Mouse (Mus musculus) lung, postnatal 14 days (tissue): ENCODE measurements at regions not wholly inside any gene's neighbourhood (a gene's known extent, or its start where the extent isn't known, plus 50 kb on each side); places are given as distances from the start of the nearest gene placed in this dataset.

Source experiments
- DNase-seq: peaks from one replicate; pipeline ENCODE4 v3.0.0; 2021

DNA sequence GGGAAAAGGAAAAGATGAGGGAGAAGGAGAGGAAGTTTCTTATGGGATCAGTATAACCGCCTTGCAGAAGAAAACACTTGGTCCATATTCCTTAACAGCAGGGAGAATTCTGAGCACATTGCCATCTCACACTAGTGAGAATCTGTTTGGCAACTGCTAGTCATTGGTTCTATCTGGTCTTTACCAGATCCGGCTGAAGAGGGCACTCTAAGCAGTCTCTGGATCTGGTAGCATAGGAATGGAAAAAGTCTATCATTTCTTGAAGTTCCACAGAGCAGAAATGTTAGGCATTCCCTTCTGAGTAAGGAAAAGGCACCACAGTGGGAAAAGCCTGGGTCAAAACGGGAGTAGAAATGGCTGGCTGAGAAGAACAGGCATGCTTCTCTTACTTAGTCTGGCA, 315.4 kb upstream of the Apob start:
- no peak for DNase-seq

GRCm38 (mm10) chr12:7670114-7670513, 307.3 kb upstream of the Apob start:
- no peak for DNase-seq

GRCm38 (mm10) chr12:7670561-7670960, 306.9 kb upstream of the Apob start:
- DNase-seq = no peak

DNA sequence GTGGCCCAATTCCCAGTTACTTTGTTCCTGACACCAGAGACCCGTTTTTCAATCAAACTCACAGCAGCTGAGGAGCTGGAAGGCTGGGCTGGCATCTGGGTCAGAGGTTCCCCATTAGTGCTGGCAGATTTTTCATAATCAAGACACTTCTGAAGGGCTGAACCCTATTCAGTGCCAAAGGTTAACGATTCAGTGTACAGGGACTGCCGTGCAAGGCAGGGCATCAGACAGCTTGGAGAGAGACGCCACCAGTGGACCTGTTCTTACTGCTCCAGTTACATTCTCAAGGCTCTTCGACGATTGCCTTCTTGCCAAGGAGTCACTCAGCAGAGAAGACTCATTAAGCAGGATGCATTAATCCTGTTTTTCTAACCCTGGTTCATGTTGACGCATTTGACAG, 285.5 kb upstream of the Apob start:
- DNase-seq = no peak

- DNase-seq = no peak
These were observed 279.0 kb upstream of the Apob start for GRCm38 (mm10) chr12:7698324-7698944.

- DNase-seq = no peak
These were observed 268.3 kb upstream of the Apob start for GRCm38 (mm10) chr12:7709102-7709501.

GRCm38 (mm10) chr12:7709872-7710271, 267.6 kb upstream of the Apob start:
- DNase-seq = no peak

DNA sequence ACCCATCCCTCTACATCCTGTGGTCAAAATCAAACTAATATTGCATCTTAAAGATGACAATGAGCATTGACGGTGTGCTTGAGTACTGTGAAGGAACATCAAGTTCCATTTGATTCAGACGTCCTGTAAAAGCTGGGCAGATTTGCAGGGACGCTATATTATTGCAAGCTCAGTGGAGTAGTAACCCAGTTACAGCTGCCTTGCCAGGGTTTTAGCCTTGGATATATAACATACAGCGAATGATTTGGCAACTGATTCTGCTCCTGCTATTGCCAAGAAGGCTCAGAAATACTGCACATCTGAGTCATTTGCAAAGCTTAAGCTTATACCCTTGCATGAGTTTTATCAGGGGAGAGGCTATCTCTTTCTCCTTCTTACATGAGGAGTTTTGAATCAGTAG, 262.4 kb upstream of the Apob start:
- no peak for DNase-seq

GRCm38 (mm10) chr12:7718556-7718955, 258.9 kb upstream of the Apob start:
- no peak for DNase-seq

DNA sequence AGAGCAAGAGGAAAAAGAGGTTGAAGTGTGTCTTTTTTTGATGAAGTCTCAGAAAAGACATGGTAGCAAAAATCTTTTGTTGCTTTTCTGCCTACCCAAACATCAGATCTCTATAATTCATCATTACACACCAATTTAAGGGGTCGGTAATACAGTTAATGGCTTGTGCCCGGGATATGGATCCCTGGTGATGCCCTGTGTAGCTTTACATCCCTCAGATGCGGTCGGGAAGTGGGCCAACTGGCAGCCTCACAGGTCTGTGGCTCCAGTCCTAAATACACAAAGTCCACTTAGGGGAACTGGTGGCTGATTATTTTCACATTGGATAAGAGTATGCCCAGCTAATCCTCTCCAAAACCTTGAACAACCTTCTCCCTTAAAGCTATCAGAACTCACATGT, 258.4 kb upstream of the Apob start:
- DNase-seq = no peak

- DNase-seq = no peak
These were observed 252.5 kb upstream of the Apob start for GRCm38 (mm10) chr12:7724992-7725391.

DNA sequence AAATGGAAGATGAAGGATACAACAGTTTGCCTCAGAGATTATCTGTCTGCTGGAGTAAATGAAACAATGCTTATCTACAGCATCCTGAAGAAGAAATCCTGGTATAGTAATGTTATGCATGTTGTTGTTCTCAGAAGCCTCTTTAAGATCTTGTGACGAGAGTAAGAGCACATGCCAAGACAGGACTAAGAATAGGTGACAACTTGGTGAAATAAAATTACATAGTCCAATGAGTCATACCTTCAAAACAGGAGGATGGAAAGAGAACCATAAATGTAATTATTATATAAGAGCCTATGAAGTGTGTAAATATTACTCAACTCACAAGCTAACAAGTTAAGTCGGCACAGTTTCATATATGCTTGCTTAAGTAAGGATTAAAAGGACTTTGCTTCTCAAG, 239.4 kb upstream of the Apob start:
- no peak for DNase-seq

GRCm38 (mm10) chr12:7738629-7739351, 238.7 kb upstream of the Apob start:
- no peak for DNase-seq

DNA sequence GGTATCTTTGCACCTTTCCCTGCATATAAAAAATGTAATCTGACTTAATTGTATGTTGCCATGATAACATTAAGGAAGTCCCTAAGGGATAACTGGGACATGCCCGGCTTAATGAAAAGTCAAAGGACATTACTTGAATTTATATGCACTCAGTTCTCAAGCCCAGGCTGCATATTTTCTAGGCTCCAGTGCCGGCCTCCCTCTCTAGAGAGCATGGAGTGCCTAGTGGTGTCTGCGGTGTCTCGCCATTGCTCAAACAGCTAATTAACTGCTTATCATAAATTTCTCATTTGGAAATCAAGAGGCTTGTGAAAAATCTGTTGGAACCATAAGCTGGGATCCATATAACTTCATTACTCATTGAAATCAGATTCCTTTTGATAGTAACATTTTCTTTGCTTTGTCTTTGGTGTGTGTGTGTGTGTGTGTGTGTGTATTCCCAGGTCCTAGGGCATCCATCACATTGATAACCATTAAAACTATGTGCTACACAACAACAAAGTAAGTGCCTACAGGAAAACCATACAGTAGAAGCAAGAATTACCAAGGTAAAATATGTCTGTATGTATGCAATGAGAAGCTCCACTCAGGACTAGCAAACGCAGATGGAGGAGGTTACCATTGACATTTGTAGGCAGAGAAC, 238.0 kb upstream of the Apob start:
- no peak for DNase-seq

DNA sequence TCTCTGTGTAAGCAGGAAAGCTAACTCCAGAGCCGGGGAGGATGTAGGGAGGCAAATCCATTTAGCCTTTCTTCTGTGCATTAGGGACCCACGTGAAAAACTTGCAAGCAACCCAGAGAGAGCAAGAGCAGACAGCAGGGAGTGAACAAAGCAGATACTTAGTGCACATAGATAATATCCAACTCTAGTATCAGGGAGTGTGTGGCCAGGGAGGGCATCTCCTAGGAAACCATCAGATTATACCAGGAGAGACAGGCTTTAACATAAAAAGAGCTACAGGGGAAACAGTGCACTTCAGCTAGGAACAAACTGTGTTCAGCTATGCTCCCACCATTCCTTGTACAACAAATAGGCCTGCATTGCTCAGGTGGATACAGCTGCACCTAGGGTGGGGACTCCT, 230.7 kb upstream of the Apob start:
- no peak for DNase-seq

DNA sequence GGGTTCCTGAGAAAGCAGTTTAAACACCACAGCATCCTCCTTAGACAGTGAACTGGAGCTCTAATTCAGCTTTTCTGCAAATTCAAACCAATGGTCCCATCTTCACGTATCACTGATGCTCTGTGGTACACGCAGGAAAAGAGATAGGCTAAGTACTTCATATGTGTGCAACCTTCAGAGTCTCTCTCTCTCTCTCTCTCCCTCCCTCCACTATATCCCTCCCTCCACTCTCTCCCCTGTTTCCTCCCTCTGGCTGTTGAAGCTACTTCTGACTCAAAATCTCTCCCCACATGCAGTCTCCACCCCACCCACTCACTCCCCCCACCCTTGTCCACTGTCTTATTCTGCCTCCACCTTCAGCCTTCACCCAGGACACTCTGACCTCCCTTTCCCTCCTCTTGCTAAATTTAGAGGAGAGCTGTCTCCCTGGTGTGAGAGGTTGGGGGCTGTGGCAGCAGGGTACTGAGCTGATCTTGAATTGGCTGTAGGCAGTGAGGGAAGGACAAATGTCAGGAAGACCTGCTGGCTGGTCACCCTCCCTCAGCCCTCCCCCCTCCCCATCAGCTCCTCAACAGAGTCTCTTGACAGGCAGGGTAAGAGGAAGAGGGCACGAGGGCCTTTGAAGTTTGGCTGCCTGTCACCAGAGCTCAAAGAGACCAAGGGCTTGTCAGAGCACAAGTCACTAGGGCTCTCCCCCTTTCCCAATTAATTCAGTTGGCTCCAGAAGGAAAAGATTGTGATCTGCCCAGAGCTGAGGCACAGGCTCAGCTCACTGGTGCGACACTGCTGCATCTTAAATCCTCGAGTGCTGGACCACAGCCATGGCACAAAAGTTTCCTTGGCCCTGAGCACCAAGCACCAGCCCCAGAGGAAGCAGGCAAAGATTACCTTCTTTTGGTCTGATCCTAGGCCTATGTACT, 227.9 kb upstream of the Apob start:
- DNase-seq = no peak

DNA sequence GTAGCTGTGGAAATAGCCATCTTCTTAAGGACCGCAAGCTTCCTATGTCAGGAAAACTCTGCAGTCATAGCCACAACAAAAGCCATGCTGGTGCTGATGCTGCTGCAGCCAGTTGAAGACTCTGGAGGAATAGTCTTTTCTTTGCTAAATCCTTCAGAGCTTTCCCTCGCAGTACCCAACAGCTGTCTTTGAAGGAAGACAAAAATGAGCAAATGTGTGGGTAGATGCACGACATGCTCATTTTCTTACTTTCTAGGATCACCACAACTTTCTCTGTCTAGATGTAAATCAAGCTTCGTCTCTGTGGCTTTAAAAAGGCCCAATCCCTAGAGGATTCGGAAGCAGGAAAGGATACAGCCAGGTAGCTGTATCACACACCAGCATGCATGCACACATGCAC, 222.6 kb upstream of the Apob start:
- no peak for DNase-seq

DNA sequence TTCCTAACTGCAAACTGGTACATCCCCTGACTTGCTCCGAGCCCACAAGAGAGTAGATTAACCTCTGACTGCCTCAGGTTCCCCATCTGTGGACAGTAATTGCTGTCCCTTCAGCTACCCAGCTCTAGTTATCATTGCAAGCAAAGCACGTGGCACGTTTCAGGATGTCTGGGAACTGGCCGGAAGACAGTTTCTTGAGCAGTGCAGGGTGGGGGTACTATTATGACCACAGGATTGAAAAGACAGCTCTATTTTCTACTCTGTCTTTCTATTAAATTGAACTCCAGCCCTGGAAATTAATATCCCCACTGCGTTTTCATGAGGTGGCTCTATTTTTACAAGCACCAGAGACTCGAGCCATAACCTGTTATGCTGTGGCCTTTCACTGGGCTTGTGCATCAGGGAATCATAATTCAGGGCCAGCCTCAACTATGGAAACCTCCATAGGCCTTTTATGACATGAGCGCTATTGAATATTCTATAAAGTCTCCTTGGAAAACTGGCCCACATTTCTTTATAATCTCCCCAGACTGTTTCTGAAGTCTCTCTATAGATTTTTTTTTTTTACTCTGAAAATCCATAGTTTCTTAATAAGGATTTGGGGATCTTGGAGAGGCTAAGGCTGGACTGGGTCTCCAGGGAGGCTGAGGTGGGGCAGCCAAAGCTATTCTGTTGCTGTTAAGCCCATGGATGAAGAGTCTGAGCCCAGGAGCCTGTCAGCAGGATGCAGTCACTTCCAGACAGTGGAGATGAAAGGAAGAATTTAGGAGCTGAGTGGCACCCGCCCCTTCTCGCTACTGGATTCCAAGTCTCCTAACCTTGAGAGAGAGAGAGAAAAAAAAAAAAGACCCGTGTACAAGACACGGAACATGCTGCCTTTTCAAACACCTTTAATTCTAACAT, 212.4 kb upstream of the Apob start:
- DNase-seq = no peak

- DNase-seq = no peak
These were observed 203.3 kb upstream of the Apob start for GRCm38 (mm10) chr12:7774127-7774526.

DNA sequence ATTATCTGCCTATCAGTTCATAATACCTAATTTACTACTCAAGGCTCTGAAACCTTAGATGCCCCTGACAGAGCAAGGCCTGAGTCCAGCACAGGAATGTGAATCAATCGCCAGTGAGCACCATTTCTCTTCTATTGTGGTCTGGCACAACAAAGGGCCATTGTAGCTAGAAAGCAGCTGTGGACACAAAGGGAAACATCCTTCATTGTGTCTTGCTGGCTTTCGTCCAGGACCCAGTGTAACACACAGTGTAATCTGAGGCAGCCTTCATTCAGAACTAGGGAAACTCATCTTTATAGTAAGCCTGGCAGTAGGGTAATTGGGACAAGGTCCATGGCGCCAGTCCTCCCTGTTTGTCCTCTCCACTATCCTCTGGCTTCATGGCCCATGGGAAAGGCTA, 201.1 kb upstream of the Apob start:
- no peak for DNase-seq

DNA sequence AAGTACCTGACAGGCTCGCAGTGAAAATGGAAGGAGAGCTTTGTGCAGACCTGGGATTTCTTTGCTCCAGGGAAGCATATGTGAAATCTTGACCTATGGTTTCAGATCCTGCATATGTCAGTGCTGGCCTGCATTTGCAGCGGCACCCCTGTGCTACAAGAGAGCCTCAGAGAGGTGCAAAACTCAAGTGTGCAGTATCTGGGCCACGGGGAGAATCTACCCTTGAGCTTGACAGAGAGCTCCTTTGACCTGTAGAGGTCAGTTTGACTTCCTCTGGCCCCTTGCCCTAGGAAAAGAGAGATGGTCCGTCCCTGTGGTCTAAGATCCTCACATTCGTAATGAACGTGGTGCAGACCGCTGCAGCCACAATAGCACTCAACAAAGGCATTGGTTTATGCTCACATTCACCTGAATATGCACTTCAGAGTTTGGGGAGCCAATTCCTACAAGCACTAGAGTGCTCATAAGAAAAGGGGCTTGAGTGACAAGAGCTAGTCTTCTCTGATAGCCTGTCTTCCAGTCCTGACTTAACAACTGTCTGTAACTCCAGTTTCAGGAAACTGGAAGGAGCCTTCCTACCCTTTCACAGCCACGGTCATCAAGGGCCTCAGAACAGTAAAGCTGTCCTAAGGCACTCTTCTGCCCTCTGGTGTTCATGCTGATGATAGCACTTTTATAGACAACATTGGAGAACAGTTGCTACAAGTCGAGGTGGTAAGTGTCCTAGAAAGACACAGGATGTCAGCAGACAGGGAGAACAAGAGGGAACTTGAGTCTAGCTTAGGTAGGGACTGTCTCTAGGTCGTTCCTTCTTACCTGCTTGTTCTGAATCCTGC, 200.0 kb upstream of the Apob start:
- peak; percentile 55 for DNase-seq
